Mouse (Mus musculus) megakaryocyte, embryonic 14.5 days (primary cell): ENCODE measurements around the gene Ocln.

Experiments used
- FLI1 ChIP-seq: IDR thresholded peaks from 2 replicates; pipeline ENCODE4 v1.6.1; 2012; ENCODE audit warnings: low read length, inconsistent platforms, mixed read lengths
- GATA1 ChIP-seq: IDR thresholded peaks from 3 replicates; pipeline ENCODE4 v1.6.1; 2012; ENCODE audit warnings: mixed read lengths, low read length, inconsistent platforms, borderline replicate concordance

DNA sequence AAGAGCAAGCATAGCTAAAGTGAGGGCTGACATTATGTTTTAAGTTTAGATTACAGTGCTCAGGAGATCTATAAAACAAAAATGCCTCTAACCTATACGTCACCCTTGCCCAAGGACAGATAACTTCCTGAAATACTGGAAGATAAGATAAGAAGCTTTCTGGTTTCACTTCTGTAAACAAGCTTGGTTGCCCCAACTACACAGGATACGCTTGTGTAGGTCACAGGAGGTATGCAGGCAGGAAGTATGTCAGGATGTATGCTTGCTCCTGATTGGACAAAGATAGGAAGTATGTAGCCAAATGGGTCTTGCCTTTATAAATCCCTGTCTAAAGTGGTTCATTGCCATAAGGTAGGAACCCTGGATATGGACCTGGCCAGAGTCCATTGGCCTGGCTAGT, 23.4 kb upstream of the Ocln start:
- TF ChIP-seq GATA1 (no peak), FLI1 (no peak)
